Mouse (Mus musculus) G1E (cell line): ENCODE results near the gene Crybb3.

Experiments used
- CTCF ChIP-seq: IDR thresholded peaks from 2 replicates; pipeline ENCODE4 v1.5.1; 2012; ENCODE audit warnings: low read depth, low read length, inconsistent platforms, mixed read lengths
- GATA1 ChIP-seq: IDR thresholded peaks from 2 replicates; pipeline ENCODE4 v1.6.1; 2012; ENCODE audit warnings: borderline replicate concordance, low read length, inconsistent platforms, mixed read lengths
- GATA2 ChIP-seq: IDR thresholded peaks from 2 replicates; pipeline ENCODE4 v1.6.1; 2012; ENCODE audit warnings: low read depth, low read length, inconsistent platforms, borderline replicate concordance
- TAL1 ChIP-seq: conservative IDR thresholded peaks from 2 replicates; pipeline ENCODE4 v1.6.1; 2012; ENCODE audit warnings: low read depth, low read length, inconsistent platforms, mixed read lengths

GRCm38 (mm10) chr5:113102455-113102854 is 21.1 kb upstream of the Crybb3 start:
- TF ChIP-seq CTCF (no peak), GATA1 (no peak), TAL1 (no peak), GATA2 (no peak)
